Mouse (Mus musculus) small intestine, adult 2 months (tissue): Measurements from ENCODE around the gene Pnkp.

Source experiments
- CTCF ChIP-seq: fragments of 200-500 bp; IDR thresholded peaks from 2 replicates; pipeline ENCODE4 v1.5.1; 2012; ENCODE audit warnings: low read depth, mild to moderate bottlenecking, control low read depth, inconsistent platforms, low read length, moderate library complexity, mixed read lengths; ENCODE audit not compliant: insufficient replicate concordance, insufficient read length; ENCODE audit errors: extremely low read depth
- POLR2A ChIP-seq: fragments of 200-500 bp; IDR thresholded peaks from 2 replicates; pipeline ENCODE4 v1.6.1; 2012; ENCODE audit warnings: low read depth, mild to moderate bottlenecking, control low read depth, inconsistent platforms, low read length, moderate library complexity

- TF ChIP-seq CTCF = no peak
- TF ChIP-seq POLR2A = no peak
Measured at GRCm38 (mm10) chr7:44856265-44856916, 548 bp upstream of the Pnkp start.
